Mouse (Mus musculus) forebrain, embryonic 14.5 days (tissue): Measurements from ENCODE around the gene Mrpl17. TPM values are rescaled to one million over a fixed set of nuclear protein-coding genes. Genes with fewer than 3 reads are reported as not detected.

Experiments
- ATAC-seq: fragments of 200-750 bp; cut with Nextera tagmentation; 2 replicates; pipeline ENCODE4 v1.8.0; 2017; ENCODE audit warnings: mild to moderate bottlenecking, moderate library complexity
- DNase-seq: peaks from one replicate; pipeline ENCODE4 v3.0.0-alpha.2; 2015; ENCODE audit warnings: low spot score
- H3K27ac ChIP-seq: fragments of 300-500 bp; sonication (generic); 2 replicates; pipeline ENCODE4 v1.5.1; 2014; ENCODE audit warnings: low read depth, mild to moderate bottlenecking, control low read depth, low read length, moderate library complexity
- H3K27me3 ChIP-seq: fragments of 300-500 bp; sonication (generic); replicated peaks from 2 replicates; pipeline ENCODE4 v1.6.1; 2014; ENCODE audit warnings: low read length, control low read depth, mixed read lengths; ENCODE audit not compliant: control insufficient read depth, insufficient read depth
- H3K36me3 ChIP-seq: fragments of 300-500 bp; sonication (generic); 2 replicates; pipeline ENCODE4 v1.6.1; 2014; ENCODE audit warnings: low read length, control low read depth; ENCODE audit not compliant: control insufficient read depth, insufficient read depth
- H3K4me1 ChIP-seq: fragments of 300-500 bp; sonication (generic); 2 replicates; pipeline ENCODE4 v1.6.1; 2014; ENCODE audit warnings: antibody characterized with exemption, low read length, control low read depth; ENCODE audit not compliant: control insufficient read depth, insufficient read depth
- H3K4me2 ChIP-seq: fragments of 300-500 bp; sonication (generic); 2 replicates; pipeline ENCODE4 v1.6.1; 2014; ENCODE audit warnings: mild to moderate bottlenecking, control low read depth, low read length
- H3K4me3 ChIP-seq: fragments of 300-500 bp; sonication (generic); 2 replicates; pipeline ENCODE4 v1.5.1; 2014; ENCODE audit warnings: low read depth, low read length, control low read depth
- H3K9ac ChIP-seq: fragments of 300-500 bp; sonication (generic); 2 replicates; pipeline ENCODE4 v1.6.1; 2014; ENCODE audit warnings: mild to moderate bottlenecking, low read length, control low read depth, moderate library complexity
- H3K9me3 ChIP-seq: fragments of 300-500 bp; sonication (generic); replicated peaks from 2 replicates; pipeline ENCODE4 v1.6.1; 2016; ENCODE audit warnings: low read length, control low read depth, mixed read lengths; ENCODE audit not compliant: control insufficient read depth
- WGBS: fragments of 180-500 bp; shearing (Covaris S2); extraction: QIAGEN DNeasy Blood & Tissue Kit; methylation state at CpG from one replicate; pipeline ENCODE4 v1.1.7; 2014; 5-methylcytosine and 5-hydroxymethylcytosine counted together
- polyA plus RNA-seq: library from polyadenylated mRNA; unstranded; fragments of >200 nt; fragmentation: Nextera tagmentation; extraction: Ambion mirVana; gene quantifications from 2 replicates; pipeline ENCODE4 v1.2.1, GENCODE M21; 2014

The Mrpl17 gene
- polyA plus RNA-seq, 1 experiment from 2014 or later = 221 TPM

DNA sequence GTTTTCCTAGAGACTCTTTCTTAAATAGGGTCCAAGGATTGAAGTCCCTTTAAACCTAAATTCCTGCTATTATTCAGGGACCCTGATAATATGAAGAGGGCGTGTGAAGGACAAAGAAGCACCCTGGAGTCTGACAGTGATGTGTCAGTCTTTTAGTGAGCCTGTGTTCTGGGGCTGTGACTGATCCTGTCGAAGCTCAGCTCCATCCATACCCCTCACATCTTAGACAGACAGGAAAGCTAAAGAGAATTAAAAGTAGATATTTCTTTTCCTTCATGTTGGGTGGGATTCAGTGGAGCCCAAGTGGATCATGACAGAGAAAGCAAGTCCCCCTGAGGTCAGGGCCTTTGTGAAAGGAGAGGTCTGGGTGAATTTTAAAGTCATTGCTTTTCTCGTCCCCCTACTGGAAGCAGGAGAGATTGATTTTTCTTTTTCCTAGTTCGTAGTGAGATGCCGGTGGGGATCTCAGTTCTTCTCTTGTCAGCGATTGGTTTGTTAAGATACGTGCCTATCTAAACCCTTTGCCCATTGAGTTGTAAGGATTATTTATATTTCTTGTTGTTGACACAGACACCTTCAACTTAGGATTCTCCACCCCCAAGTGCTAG is 15.0 kb downstream of the Mrpl17 start:
- no peak for ATAC-seq
- H3K4me2 ChIP-seq = no peak overlapping the region
- no peak overlapping the region for H3K27ac ChIP-seq
- H3K9me3 ChIP-seq = no peaks in the 10 kb centered on the region
- WGBS = 23% methylated on average over 7 of the region's 7 CpGs
- H3K4me1 ChIP-seq = no peaks in the 10 kb centered on the region
- H3K9ac ChIP-seq = no peak overlapping the region
- H3K36me3 ChIP-seq = no peaks in the 10 kb centered on the region
- H3K4me3 ChIP-seq = no peak overlapping the region
- H3K27me3 ChIP-seq = no peaks in the 10 kb centered on the region
- no peak for DNase-seq

DNA sequence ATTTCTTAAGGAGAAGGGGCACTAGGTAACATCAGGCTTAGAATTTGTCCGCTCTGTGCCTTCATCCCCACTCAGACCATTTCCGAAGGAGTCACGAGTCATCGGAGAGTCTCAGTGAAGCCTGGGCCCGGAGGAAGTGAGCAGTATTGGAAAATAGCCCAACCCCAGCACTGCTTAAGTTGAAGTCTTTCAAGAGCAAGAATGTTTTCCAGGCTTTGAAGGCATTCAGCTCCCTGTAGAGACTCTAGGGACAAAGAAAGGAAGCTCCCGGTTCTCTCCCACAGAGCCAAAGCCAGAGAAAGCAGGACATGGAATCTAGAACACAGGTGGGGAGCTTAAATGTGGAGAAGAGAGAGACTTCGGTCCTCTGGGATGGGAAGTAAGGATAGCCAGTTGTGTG is 17.2 kb downstream of the Mrpl17 start:
- WGBS = 73% methylated on average over 7 of the region's 7 CpGs
- Histone ChIP-seq H3K9ac (no peak overlapping the region), H3K4me3 (no peak overlapping the region), H3K4me1 (0 out of 2 replicates have a peak, but pooled peaks cover 2% of the 10 kb centered on the region), H3K9me3 (no peaks in the 10 kb centered on the region), H3K27ac (no peak overlapping the region), H3K27me3 (no peaks in the 10 kb centered on the region), H3K4me2 (no peak overlapping the region), H3K36me3 (no peaks in the 10 kb centered on the region)
- DNase-seq (no peak), ATAC-seq (no peak)

DNA sequence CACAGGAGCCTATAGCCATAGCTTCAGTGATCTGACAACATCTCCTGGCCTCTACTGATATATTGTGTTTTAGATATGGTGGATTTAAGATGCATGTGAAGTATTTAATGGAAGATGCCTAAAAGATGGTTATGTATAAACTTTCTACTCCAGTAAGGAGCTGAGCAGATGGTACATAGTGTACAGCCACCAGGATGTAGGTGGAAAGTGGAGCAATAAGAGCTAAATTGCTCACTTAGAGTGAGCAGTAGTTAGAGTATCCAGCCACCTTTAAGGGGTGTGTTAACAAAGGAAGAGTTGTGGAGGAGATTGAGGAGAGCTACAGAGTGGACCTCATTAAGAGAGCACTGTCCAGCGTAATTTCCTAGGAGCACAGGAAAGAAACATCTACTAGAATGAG is 19.8 kb downstream of the Mrpl17 start:
- Histone ChIP-seq H3K27me3 (no peaks in the 10 kb centered on the region), H3K4me1 (peaks cover 5% of the 10 kb centered on the region), H3K9me3 (no peaks in the 10 kb centered on the region), H3K9ac (no peak overlapping the region), H3K27ac (no peak overlapping the region), H3K4me3 (no peak overlapping the region), H3K36me3 (peaks cover under 1% of the 10 kb centered on the region; the same call in 1 of the 2 replicates), H3K4me2 (no peak overlapping the region)
- 91% methylated on average over 1 of the region's 1 CpGs for WGBS
- ATAC-seq (no peak), DNase-seq (no peak)

DNA sequence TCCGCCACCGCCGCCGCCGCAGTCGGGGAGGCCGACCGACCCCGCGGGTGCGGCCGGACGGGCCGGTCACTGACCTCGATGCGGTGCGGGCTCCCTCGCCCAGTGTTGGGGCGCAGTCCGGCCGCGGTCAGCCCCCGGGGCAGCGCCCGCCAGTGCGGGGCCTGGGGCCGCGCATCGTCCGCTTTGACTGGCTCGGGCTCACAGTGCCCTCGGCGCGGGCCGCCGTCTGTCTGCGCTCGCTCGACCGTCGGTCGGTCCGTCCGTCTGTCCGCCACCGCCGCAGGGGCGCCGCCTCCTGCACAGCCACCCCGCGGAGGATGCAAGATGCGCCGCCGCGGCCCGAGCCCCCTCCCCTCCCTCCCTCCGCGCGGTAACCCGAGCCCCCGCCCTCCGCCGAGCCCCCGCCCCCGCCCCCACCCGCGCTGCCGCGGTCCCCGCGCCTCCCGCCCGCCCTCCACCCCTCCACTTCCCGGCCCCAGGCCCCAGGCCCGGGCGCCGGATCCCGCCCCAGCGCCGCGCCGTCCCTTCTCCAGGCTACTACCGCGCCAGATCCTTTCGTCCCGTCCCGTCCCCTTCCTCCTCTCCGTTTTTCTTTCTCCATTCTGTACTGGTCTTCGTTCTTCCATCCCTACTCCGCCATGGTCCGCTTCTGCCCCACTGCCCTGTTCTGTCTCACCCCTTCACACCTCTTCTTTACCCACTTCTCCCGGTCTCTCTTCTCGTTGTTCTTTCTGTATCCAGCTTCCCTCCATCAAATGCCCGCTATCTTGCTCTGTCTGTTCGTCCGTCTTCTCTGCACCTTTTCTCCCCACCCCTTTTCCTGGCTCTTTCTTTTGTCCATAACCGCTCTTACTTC is 23.4 kb downstream of the Mrpl17 start, which contains the start of gene Dchs1:
Gene Dchs1, minus strand, starts transcription at position 370 of the 856 bp plus-strand sequence.
- Histone ChIP-seq H3K27ac (peak within 1 kb of the TSS; percentile 98), H3K4me3 (peak within 1 kb of the TSS; percentile 97), H3K9ac (peak within 1 kb of the TSS; percentile 100), H3K27me3 (no peaks in the 10 kb centered on the region), H3K4me2 (peak within 1 kb of the TSS; percentile 73), H3K36me3 (peaks cover 30% of the 10 kb centered on the region), H3K9me3 (no peaks in the 10 kb centered on the region), H3K4me1 (peaks cover 33% of the 10 kb centered on the region)
- peak; percentile 75 for DNase-seq
- WGBS = under 1% methylated on average over 57 of the region's 97 CpGs
- peak; percentile 80 for ATAC-seq

DNA sequence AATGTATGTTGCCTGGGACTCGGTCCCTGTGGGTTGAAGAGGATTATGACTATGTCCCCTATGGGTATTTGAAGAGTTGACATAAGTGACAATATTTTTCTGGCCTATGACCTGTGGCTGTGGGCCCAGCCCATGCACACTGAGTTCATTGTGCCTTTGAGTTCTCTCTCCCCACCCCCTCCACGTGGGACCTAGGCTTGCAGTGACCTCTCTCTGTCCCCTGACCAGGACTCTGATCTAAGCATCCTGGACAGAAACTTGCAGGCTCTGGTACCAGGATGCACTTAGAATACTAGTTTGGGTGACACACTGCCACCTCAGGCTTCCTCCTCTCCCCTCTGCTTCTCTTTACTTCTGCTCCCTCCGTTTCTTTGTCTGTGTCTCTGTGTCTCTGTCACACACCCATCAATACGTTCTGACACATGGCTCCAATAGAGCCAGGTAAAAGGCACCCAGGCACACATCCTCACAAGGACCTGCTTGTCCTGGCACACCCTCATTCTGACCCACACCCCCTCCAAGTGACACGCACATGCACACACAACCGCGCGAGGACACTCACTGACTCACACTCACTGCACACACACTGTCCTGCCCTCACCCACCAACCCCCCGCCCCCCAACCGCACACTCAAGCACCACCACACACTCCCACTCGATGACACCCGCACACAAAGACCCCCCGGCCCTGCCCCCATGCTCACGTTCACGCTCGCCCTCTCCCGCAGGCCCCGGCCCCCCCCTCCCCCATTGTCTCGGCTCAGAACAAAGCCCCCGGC is 24.2 kb downstream of the Mrpl17 start:
- peak overlapping the region; percentile 97 for H3K4me3 ChIP-seq
- H3K4me1 ChIP-seq = peaks cover 33% of the 10 kb centered on the region
- H3K27me3 ChIP-seq = no peaks in the 10 kb centered on the region
- DNase-seq = peak; percentile 53
- no peaks in the 10 kb centered on the region for H3K9me3 ChIP-seq
- ATAC-seq = peak; percentile 80
- H3K4me2 ChIP-seq = peak overlapping the region; percentile 73
- 4% methylated on average over 19 of the region's 20 CpGs for WGBS
- H3K27ac ChIP-seq = peak overlapping the region; percentile 98
- peak overlapping the region; percentile 100 for H3K9ac ChIP-seq
- H3K36me3 ChIP-seq = peaks cover 38% of the 10 kb centered on the region

DNA sequence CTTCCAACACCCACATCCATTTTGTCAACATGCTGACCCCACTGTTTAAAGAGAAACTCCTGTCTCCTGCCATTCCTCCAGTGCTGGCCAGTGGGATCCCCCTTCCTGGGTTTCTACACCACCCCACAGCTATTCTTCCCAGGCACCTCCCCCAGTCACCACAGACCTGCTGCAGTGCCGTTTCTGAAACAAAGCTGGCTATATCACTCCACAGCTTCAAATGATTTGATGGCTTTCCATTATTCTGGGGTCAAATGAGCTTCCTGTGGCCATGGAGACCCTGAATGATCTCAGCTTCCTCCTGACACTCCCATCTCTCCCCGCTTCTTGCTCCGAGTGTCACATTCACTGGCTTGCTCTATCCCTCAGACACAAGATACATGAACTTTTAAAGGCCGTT is 26.3 kb downstream of the Mrpl17 start:
- Histone ChIP-seq H3K27me3 (no peaks in the 10 kb centered on the region), H3K9ac (peak overlapping the region; percentile 42), H3K4me3 (peak overlapping the region; percentile 13; the same call in 1 of the 2 replicates), H3K4me1 (peaks cover 33% of the 10 kb centered on the region), H3K9me3 (no peaks in the 10 kb centered on the region), H3K27ac (no peak overlapping the region), H3K4me2 (peak overlapping the region; percentile 73), H3K36me3 (peaks cover 58% of the 10 kb centered on the region)
- WGBS = 12% methylated on average over 4 of the region's 4 CpGs
- DNase-seq = no peak
- no peak for ATAC-seq

DNA sequence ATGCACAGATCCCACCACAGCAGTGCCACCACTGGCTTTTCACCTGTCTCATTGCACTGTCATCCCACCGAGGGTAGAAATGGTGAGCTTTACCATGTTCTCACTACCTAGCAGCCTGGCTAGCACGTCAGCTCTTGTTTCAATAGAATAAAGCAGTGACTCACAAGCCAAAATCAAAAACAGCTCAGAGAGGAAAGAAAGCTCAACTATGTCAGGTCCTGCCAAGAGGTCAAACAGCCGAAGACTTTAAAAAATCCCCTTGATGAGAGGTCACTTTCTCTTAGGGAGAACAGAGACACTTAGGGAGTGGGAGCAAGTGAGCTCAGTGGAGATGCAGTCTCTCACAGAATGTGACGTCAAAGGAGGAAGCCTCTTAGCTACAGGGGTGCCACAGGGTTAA is 27.0 kb downstream of the Mrpl17 start:
- ATAC-seq = no peak
- peak overlapping the region; percentile 73 for H3K4me2 ChIP-seq
- no peaks in the 10 kb centered on the region for H3K9me3 ChIP-seq
- peak overlapping the region; percentile 13 for H3K9ac ChIP-seq
- H3K27ac ChIP-seq = no peak overlapping the region
- DNase-seq = no peak
- peaks cover 37% of the 10 kb centered on the region for H3K4me1 ChIP-seq
- H3K36me3 ChIP-seq = peaks cover 65% of the 10 kb centered on the region
- 61% methylated on average over 4 of the region's 4 CpGs for WGBS
- H3K4me3 ChIP-seq = no peak overlapping the region
- no peaks in the 10 kb centered on the region for H3K27me3 ChIP-seq

DNA sequence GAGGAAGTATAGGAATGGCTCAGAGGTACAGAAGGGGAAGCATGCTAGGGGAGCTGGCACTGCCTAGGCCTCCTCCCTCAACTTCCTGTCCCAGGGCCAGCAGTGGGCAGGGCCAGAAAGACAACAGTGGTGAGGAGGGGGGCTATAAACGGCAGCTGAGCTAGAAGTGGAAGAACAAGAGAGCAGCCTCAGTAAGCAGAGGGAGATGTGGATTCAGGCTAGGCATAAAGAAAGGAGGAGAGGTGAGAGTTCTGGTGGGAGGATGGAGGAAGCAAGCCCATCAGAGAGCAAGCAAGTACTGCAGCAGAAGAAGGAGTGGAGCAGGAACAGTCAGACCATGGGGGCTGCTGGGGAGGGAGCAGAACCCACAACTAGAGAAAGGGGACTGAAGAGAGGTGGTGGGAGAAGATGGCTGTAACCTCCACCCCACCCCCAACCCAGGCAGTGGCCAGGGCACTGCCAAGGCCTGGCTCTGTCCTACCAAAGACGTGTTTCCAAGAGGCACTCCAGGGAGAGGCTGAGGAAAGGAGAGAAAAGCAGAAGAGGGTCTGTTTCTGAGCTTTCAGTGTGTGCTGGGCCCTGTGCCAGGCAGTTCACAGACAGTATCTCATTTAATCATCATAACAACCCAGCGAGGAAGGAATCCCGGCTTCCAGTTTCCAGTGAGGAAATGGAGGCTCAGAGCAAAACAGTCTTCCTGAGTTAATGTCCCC is 32.2 kb downstream of the Mrpl17 start:
- Histone ChIP-seq H3K4me3 (no peak overlapping the region), H3K27me3 (no peaks in the 10 kb centered on the region), H3K27ac (peak overlapping the region; percentile 58; the same call in 1 of the 2 replicates), H3K4me2 (no peak overlapping the region), H3K36me3 (peaks cover 82% of the 10 kb centered on the region), H3K9me3 (no peaks in the 10 kb centered on the region), H3K9ac (peak overlapping the region; percentile 22), H3K4me1 (peaks cover 22% of the 10 kb centered on the region)
- ATAC-seq = peak; percentile 55; the same call in 1 of the 2 replicates
- 28% methylated on average over 4 of the region's 4 CpGs for whole genome bisulfite sequencing
- DNase-seq = peak; percentile 42
